Mouse (Mus musculus) stomach, embryonic 15.5 days (tissue): ENCODE data around the gene Cadm4. TPM values are rescaled to one million over a fixed set of nuclear protein-coding genes. Genes with fewer than 3 reads are reported as not detected.

Experiments used
- ATAC-seq: fragments of 200-750 bp; cut with Nextera tagmentation; 2 replicates; pipeline ENCODE4 v1.8.0; 2017; ENCODE audit warnings: low read depth, moderate number of reproducible peaks, moderate TSS enrichment; ENCODE audit not compliant: insufficient read depth, low FRiP score
- H3K27ac ChIP-seq: fragments of 300-500 bp; sonication (generic); 2 replicates; pipeline ENCODE4 v1.5.1; 2015; ENCODE audit warnings: mild to moderate bottlenecking, inconsistent platforms
- H3K27me3 ChIP-seq: fragments of 300-500 bp; sonication (generic); replicated peaks from 2 replicates; pipeline ENCODE4 v1.6.1; 2015; ENCODE audit warnings: inconsistent platforms
- H3K36me3 ChIP-seq: fragments of 300-500 bp; sonication (generic); 2 replicates; pipeline ENCODE4 v1.6.1; 2015; ENCODE audit warnings: inconsistent platforms
- H3K4me1 ChIP-seq: fragments of 300-500 bp; sonication (generic); 2 replicates; pipeline ENCODE4 v1.6.1; 2015; ENCODE audit warnings: inconsistent platforms
- H3K4me2 ChIP-seq: fragments of 300-500 bp; sonication (generic); 2 replicates; pipeline ENCODE4 v1.6.1; 2015; ENCODE audit warnings: mild to moderate bottlenecking, inconsistent platforms
- H3K4me3 ChIP-seq: fragments of 300-500 bp; sonication (generic); replicated peaks from 2 replicates; pipeline ENCODE4 v1.5.1; 2015; ENCODE audit warnings: inconsistent platforms
- H3K9ac ChIP-seq: fragments of 300-500 bp; sonication (generic); 2 replicates; pipeline ENCODE4 v1.6.1; 2015; ENCODE audit warnings: inconsistent platforms
- H3K9me3 ChIP-seq: fragments of 300-500 bp; sonication (generic); 2 replicates; pipeline ENCODE4 v1.6.1; 2016; ENCODE audit warnings: inconsistent platforms
- WGBS: fragments of 180-500 bp; shearing (Covaris S2); methylation state at CpG from one replicate; pipeline ENCODE4 v1.1.7; 2015; 5-methylcytosine and 5-hydroxymethylcytosine counted together
- polyA plus RNA-seq: library from polyadenylated mRNA; unstranded; fragments of >200 nt; fragmentation: Nextera tagmentation; extraction: Ambion mirVana; gene quantifications from 2 replicates; pipeline ENCODE4 v1.2.1, GENCODE M21; 2015

The Cadm4 gene
- polyA plus RNA-seq, 1 experiment from 2014 or later, result 6.3 TPM

DNA sequence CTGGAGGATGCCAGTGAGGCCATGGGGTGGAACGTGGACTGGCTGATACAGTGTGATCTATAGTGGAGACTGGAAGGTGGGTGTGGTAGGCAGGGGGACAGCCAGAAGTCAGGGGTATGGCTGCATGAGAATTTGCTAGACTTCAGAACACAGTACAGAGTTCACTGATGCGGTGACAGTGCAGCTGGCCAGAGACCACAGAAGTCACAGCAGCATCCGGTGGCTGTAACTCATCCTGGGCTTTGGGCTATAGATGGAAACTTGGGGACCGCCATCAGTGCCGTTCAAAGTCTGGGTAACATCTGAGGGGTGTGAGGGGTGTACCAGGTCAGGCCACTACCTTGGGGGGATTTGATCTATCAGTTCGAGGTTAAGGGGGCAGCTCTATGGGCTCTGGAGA lies 41.9 kb downstream of the Cadm4 start:
- H3K27ac ChIP-seq, result no peak overlapping the region
- 84% methylated on average over 6 of the region's 6 CpGs for WGBS
- H3K9me3 ChIP-seq, result no peaks in the 10 kb centered on the region
- H3K4me3 ChIP-seq, result no peak overlapping the region
- H3K9ac ChIP-seq, result no peak overlapping the region
- H3K36me3 ChIP-seq, result no peaks in the 10 kb centered on the region
- ATAC-seq, result no peak
- H3K4me2 ChIP-seq, result no peak overlapping the region
- no peaks in the 10 kb centered on the region for H3K27me3 ChIP-seq
- H3K4me1 ChIP-seq, result no peaks in the 10 kb centered on the region

DNA sequence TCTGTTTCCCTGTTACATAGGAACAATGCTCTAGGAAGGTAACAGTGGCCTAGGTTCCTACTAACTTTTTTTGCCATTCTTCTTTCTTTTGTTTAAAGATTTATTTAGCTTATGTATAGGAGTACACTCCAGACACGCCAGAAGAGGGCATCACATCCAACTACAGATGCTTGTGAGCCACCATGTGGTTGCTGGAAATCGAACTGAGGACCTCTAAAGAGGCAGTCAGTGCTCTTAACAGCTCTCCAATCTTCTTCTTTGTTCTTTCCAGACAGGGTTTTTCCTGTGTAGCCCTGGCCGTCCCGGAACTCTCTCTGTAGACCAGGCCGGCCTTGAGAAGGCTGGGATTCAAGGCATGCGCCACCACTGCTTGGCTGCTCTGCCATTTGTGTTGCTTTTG lies 43.2 kb downstream of the Cadm4 start:
- no peak overlapping the region for H3K4me2 ChIP-seq
- 82% methylated on average over 6 of the region's 6 CpGs for WGBS
- no peaks in the 10 kb centered on the region for H3K36me3 ChIP-seq
- no peaks in the 10 kb centered on the region for H3K27me3 ChIP-seq
- no peaks in the 10 kb centered on the region for H3K9me3 ChIP-seq
- no peak overlapping the region for H3K9ac ChIP-seq
- H3K27ac ChIP-seq, result no peak overlapping the region
- no peak for ATAC-seq
- peaks cover 7% of the 10 kb centered on the region; the same call in 1 of the 2 replicates for H3K4me1 ChIP-seq
- no peak overlapping the region for H3K4me3 ChIP-seq

DNA sequence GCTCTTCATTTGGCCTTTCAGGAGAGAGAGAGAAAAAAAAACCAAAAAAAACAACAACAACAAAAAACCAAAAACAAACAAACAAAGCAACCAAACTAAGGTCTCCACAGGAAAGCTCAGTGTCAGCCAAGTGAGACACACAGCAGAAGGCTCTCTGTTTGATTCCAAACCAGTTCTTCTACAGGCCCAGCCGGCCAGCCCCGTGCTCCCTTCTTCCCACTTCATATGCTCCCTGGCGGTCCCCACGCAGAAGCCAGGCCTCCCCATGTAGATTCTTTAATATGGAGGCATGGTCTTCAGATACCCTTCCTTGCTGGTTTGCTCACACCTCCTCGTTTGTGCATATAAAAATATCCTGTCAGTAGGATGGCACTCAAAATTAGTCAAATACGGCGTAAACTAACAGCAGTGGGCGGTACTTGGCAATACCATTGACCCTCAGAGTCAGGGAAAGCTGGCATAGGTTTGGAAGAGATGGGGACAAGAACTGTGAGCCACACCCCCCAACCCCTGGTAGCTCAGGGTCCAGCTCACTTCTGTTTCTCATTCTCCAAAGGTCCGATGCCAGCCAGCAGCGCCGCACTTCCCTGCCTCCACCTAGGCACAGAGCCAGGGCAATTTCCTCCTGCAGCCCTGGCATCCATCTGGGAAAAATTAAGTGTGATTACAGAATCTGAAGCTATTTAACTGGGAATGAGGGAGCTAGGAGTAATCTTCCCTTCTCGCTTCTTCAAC lies 44.0 kb downstream of the Cadm4 start:
- Histone ChIP-seq H3K27me3 (no peaks in the 10 kb centered on the region), H3K4me1 (peaks cover 7% of the 10 kb centered on the region; the same call in 1 of the 2 replicates), H3K27ac (no peak overlapping the region), H3K9me3 (no peaks in the 10 kb centered on the region), H3K4me2 (no peak overlapping the region), H3K9ac (no peak overlapping the region), H3K4me3 (no peak overlapping the region), H3K36me3 (no peaks in the 10 kb centered on the region)
- 87% methylated on average over 12 of the region's 12 CpGs for WGBS
- ATAC-seq, result no peak

DNA sequence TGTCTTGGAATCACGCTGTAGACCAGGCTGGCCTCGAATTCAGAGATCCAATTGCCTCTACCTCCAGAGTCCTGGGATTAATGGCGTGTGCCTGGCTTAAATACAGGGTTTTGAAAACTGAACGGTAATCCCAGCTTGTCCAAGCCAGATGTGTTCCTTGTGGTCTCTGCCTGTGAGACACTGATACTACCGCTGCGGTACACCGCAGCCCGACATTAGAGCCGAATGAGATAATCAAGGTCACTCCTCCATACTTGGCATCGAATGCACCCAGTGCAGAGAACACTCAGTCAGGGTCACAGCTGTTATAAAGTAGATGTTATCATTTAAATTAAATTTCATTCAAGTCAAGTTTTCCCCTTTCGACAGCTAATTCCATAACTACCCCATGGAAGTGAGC lies 47.0 kb downstream of the Cadm4 start:
- H3K9ac ChIP-seq, result no peak overlapping the region
- peaks cover 21% of the 10 kb centered on the region for H3K4me1 ChIP-seq
- H3K4me3 ChIP-seq, result no peak overlapping the region
- no peaks in the 10 kb centered on the region for H3K9me3 ChIP-seq
- no peak overlapping the region for H3K4me2 ChIP-seq
- no peak overlapping the region for H3K27ac ChIP-seq
- ATAC-seq, result no peak
- no peaks in the 10 kb centered on the region for H3K27me3 ChIP-seq
- WGBS, result 91% methylated on average over 11 of the region's 11 CpGs
- peaks cover 9% of the 10 kb centered on the region for H3K36me3 ChIP-seq

DNA sequence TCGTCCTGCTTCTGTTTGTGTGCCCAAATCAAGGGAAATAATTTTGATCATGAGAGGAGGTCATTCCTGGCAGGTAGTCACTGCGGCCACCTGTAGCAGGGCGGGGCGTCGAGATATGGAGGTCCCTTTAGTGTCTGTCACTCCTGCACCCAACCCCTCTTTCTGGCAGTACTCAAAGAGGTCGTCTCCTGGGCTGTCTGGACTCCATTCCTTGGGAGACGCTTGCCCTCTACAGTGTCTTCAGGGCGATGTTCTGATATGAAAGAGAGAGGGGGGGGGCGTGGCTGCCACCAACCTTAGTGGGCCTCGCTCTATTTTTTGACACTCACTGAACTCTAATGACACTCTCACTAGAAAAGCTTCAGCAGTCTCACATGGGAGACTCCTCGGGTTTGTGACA lies 47.8 kb downstream of the Cadm4 start:
- Histone ChIP-seq H3K9ac (peak overlapping the region; percentile 55), H3K27ac (peak overlapping the region; percentile 92; the same call in 1 of the 2 replicates), H3K4me2 (peak overlapping the region; percentile 93), H3K9me3 (no peaks in the 10 kb centered on the region), H3K4me1 (peaks cover 23% of the 10 kb centered on the region), H3K4me3 (peak overlapping the region; percentile 57), H3K27me3 (no peaks in the 10 kb centered on the region), H3K36me3 (peaks cover 11% of the 10 kb centered on the region)
- ATAC-seq, result no peak
- WGBS, result 47% methylated on average over 11 of the region's 11 CpGs

DNA sequence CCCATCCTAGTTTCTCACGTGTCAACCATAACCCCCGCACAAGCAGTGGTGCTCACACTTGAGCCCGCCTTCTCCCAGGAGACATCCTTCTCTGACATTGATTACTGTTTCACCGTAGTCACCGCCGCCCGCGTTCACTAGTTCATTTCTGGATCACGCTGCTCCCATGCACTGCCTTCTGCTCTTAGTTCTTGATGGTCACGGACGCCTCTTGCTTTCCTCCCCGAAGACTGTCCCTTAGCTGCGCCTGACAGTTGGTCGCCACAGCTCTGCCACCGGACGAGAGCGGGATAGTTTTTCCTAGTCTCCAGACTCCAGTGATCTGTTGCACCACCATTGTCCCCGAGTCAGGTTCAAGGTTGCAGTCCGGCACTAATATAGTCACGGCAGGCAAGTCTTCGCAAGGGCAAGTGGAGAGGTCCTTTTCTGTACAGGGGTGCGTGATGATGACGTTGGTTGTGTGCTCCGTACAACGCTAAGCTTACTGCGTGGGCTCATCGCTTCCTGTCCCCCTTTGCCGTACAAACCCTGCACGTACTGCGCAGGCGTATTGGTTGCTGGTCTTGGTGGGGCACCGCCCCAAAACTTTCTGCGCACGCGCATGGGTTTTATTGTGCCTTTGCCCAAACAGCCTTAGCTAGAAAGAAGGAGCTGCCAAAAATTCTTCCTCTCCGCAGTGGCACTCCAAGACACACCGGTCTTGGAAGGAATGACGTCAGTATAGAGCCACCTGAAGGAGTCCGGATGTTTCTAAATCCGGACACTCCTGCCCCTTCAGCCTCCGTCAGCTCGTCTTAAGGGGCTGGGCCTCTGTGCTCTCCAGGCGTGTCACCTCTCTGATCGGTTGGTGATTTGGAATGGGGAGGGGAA lies 48.5 kb downstream of the Cadm4 start, which contains the start of gene Irgq:
TSS of gene Irgq (plus strand) at position 628 of the 870 bp plus-strand sequence.
- Histone ChIP-seq H3K9ac (peak within 1 kb of the TSS; percentile 70), H3K27ac (peak within 1 kb of the TSS; percentile 92), H3K4me2 (peak within 1 kb of the TSS; percentile 93), H3K4me1 (peaks cover 23% of the 10 kb centered on the region), H3K27me3 (no peaks in the 10 kb centered on the region), H3K36me3 (peaks cover 11% of the 10 kb centered on the region), H3K9me3 (no peaks in the 10 kb centered on the region), H3K4me3 (peak within 1 kb of the TSS; percentile 57)
- under 1% methylated on average over 44 of the region's 44 CpGs for WGBS
- ATAC-seq, result peak; percentile 93

DNA sequence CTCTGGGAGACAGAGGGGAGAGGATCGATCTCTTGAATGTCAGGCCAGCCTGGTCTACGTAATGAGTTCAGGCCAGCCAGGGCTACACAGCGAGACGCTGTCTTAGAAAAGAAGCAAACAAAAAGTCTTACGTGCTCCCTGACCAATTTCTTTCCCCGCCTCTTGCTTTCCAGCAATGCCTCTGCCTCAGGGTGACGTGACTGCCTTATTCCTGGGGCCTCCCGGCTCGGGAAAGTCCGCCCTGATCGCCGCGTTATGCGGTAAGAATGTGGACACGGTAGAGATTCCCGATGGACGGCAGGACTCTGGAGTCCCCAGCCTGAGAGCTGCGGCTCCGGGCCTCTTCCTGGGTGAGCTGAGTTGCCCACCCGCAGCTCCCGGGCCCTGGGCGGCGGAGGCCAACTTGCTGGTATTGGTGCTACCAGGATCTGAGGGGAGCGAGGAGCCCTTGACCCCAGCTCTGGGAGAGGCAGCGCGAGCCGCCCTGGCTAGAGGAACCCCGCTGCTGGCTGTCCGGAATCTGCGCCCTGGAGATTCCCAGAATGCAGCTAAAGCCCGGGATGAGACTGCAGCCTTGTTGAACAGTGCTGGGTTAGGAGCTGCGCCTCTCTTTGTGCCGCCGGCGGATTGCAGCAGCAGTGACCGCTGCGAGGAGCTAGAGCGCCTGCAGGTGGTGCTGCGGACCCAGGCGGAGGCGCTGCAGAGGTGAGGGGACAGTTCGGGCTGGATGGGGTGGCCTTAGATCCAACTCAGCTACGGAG lies 49.6 kb downstream of the Cadm4 start:
- H3K36me3 ChIP-seq, result peaks cover 18% of the 10 kb centered on the region
- H3K9me3 ChIP-seq, result no peaks in the 10 kb centered on the region
- H3K27me3 ChIP-seq, result no peaks in the 10 kb centered on the region
- ATAC-seq, result peak; percentile 57
- peak overlapping the region; percentile 83 for H3K27ac ChIP-seq
- peaks cover 23% of the 10 kb centered on the region for H3K4me1 ChIP-seq
- H3K4me2 ChIP-seq, result peak overlapping the region; percentile 93
- WGBS, result under 1% methylated on average over 43 of the region's 43 CpGs
- peak overlapping the region; percentile 57 for H3K4me3 ChIP-seq
- H3K9ac ChIP-seq, result peak overlapping the region; percentile 70

DNA sequence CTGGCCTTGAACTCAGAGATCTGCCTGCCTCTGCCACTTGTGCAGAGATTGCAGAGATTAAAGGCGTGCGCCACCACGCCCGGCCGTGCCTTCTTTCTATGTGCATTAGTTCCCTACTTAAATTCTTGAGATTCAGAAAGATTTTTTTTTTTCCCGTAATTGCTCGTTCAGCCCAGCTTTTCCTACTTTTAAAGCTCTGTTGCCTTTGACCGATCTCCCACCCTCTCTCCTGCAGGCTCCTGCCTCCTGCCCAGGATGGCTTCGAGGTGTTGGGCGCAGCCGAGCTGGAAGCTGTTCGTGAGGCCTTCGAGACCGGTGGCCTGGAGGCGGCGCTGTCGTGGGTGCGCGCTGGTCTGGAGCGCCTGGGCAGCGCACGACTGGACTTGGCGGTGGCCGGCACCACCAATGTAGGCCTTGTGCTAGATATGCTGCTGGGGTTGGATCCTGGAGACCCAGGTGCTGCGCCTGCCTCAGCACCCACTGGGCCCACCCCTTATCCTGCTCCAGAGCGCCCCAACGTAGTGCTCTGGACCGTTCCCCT lies 51.3 kb downstream of the Cadm4 start:
- Histone ChIP-seq H3K4me3 (no peak overlapping the region), H3K9ac (no peak overlapping the region), H3K4me1 (peaks cover 23% of the 10 kb centered on the region), H3K36me3 (peaks cover 18% of the 10 kb centered on the region), H3K4me2 (no peak overlapping the region), H3K27ac (no peak overlapping the region), H3K27me3 (no peaks in the 10 kb centered on the region), H3K9me3 (no peaks in the 10 kb centered on the region)
- ATAC-seq, result no peak
- 78% methylated on average over 28 of the region's 28 CpGs for WGBS

DNA sequence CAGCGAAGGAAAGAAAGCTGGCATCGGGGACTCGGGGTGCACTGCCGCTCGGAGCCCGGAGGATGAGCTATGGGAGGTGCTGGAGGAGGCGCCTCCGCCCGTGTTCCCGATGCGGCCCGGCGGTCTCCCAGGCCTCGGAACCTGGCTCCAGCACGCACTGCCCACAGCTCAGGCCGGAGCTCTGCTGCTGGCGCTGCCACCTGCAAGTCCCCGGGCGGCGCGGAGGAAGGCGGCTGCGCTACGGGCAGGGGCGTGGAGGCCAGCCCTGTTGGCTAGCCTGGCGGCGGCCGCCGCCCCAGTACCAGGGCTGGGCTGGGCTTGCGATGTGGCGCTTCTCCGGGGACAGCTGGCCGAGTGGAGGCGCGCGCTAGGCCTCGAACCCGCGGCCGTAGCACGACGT lies 52.0 kb downstream of the Cadm4 start:
- H3K4me2 ChIP-seq, result no peak overlapping the region
- peaks cover 23% of the 10 kb centered on the region for H3K4me1 ChIP-seq
- WGBS, result 67% methylated on average over 42 of the region's 42 CpGs

DNA sequence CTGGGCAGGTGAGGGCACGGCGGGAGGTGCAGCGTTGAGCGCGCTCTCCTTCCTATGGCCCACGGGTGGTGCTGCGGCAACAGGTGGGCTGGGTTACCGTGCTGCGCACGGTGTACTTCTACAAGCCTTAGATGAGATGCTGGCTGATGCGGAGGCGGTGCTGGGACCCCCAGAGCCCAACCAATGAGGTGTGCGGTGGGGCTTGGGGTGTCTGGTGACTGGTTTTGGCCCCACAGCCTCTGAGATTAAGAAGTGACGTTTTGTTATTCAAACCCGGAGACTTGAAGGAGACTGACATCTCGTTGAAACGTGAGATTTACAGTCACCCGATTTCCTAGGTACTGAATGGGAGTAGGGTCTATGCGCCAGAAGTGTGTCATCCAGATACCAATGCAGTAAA lies 52.5 kb downstream of the Cadm4 start:
- H3K9ac ChIP-seq, result no peak overlapping the region
- H3K4me1 ChIP-seq, result peaks cover 20% of the 10 kb centered on the region
- no peak overlapping the region for H3K4me2 ChIP-seq
- no peaks in the 10 kb centered on the region for H3K9me3 ChIP-seq
- H3K27ac ChIP-seq, result no peak overlapping the region
- H3K36me3 ChIP-seq, result peaks cover 18% of the 10 kb centered on the region
- no peak overlapping the region for H3K4me3 ChIP-seq
- 60% methylated on average over 19 of the region's 19 CpGs for WGBS
- H3K27me3 ChIP-seq, result no peaks in the 10 kb centered on the region
- no peak for ATAC-seq

More for the DNA sequence above, 52.0 kb downstream of the Cadm4 start:
- Histone ChIP-seq H3K27me3 (no peaks in the 10 kb centered on the region), H3K36me3 (peaks cover 18% of the 10 kb centered on the region), H3K4me3 (no peak overlapping the region), H3K9me3 (no peaks in the 10 kb centered on the region), H3K9ac (no peak overlapping the region), H3K27ac (no peak overlapping the region)
- ATAC-seq, result no peak

DNA sequence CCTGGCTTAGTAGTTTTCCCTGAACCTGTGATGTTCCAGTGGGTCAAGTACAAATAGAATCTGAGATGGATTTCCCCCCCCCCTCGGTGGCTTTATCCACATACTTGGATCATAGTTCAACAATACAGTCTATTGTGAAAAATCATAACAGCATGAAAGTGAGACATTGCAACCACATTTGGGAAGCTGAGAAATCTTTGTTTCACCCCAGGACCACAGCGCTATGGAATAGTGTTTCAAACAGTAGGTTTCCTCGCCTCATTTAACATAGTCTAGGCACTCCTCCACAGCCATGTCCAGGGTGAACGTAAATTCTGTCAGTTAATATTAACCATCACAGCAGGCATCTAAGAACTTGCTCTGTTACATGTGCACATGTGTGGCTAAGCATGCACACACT lies 55.3 kb downstream of the Cadm4 start:
- WGBS, result 79% methylated on average over 4 of the region's 4 CpGs
- Histone ChIP-seq H3K4me1 (peaks cover 12% of the 10 kb centered on the region), H3K4me3 (no peak overlapping the region), H3K27me3 (no peaks in the 10 kb centered on the region), H3K4me2 (no peak overlapping the region), H3K9ac (no peak overlapping the region), H3K36me3 (peaks cover 18% of the 10 kb centered on the region), H3K27ac (no peak overlapping the region), H3K9me3 (no peaks in the 10 kb centered on the region)
- no peak for ATAC-seq
